Mouse (Mus musculus) G1E (cell line): ENCODE measurements around the gene Aig1. TPM values are rescaled to one million over a fixed set of nuclear protein-coding genes. Genes with fewer than 3 reads are reported as not detected.

Experiments used
- ATAC-seq: 2 replicates; pipeline ENCODE4 v1.8.0; 2016; ENCODE audit warnings: mild to moderate bottlenecking; ENCODE audit not compliant: insufficient number of reproducible peaks, poor library complexity, low FRiP score, severe bottlenecking; ENCODE audit errors: extremely low read depth
- DNase-seq: peaks from one replicate; pipeline ENCODE4 v3.0.0; 2012; ENCODE audit warnings: low spot score
- H3K27me3 ChIP-seq: 2 replicates; pipeline ENCODE4 v1.6.1; 2012; ENCODE audit warnings: mild to moderate bottlenecking, low read length, inconsistent platforms; ENCODE audit not compliant: insufficient read depth
- H3K36me3 ChIP-seq: replicated peaks from 2 replicates; pipeline ENCODE3; 2012; ENCODE audit warnings: mild to moderate bottlenecking, inconsistent platforms
- H3K4me1 ChIP-seq: 2 replicates; pipeline ENCODE4 v1.6.1; 2012; ENCODE audit warnings: low read depth, low read length, inconsistent platforms, mixed read lengths; ENCODE audit not compliant: insufficient read depth
- H3K4me3 ChIP-seq: 2 replicates; pipeline ENCODE4 v1.5.1; 2012; ENCODE audit warnings: low read depth, mild to moderate bottlenecking, inconsistent platforms, low read length, moderate library complexity, mixed read lengths
- H3K9me3 ChIP-seq: replicated peaks from 2 replicates; pipeline ENCODE4 v1.6.1; 2012; ENCODE audit warnings: inconsistent platforms
- CTCF ChIP-seq: IDR thresholded peaks from 2 replicates; pipeline ENCODE4 v1.5.1; 2012; ENCODE audit warnings: low read depth, low read length, inconsistent platforms, mixed read lengths
- GATA1 ChIP-seq: IDR thresholded peaks from 2 replicates; pipeline ENCODE4 v1.6.1; 2012; ENCODE audit warnings: borderline replicate concordance, low read length, inconsistent platforms, mixed read lengths
- GATA2 ChIP-seq: IDR thresholded peaks from 2 replicates; pipeline ENCODE4 v1.6.1; 2012; ENCODE audit warnings: low read depth, low read length, inconsistent platforms, borderline replicate concordance
- POLR2AphosphoS5 ChIP-seq: IDR thresholded peaks from 2 replicates; pipeline ENCODE4 v1.6.1; 2012; ENCODE audit warnings: low read depth, low read length, inconsistent platforms; ENCODE audit not compliant: insufficient replicate concordance
- TAL1 ChIP-seq: conservative IDR thresholded peaks from 2 replicates; pipeline ENCODE4 v1.6.1; 2012; ENCODE audit warnings: low read depth, low read length, inconsistent platforms, mixed read lengths
- polyA plus RNA-seq: library from polyadenylated mRNA; stranded (reverse); fragments of >175 nt; gene quantifications from 2 replicates; pipeline ENCODE4 v1.2.3, GENCODE M21; 2012
- total RNA-seq, 2 experiments: library from RNA; stranded (forward) in 1 of 2; stranded (reverse) in 1 of 2; fragments of 200-1000 nt in 1 of 2; fragments of >200 nt in 1 of 2; fragmentation: Nextera tagmentation in 1 of 2; gene quantifications; 2 replicates each; pipeline ENCODE4 v1.2.3; 2014 to 2017

Gene Aig1
- total and polyA plus RNA-seq, 3 experiments, result 0.27 TPM; not detected in 2

DNA sequence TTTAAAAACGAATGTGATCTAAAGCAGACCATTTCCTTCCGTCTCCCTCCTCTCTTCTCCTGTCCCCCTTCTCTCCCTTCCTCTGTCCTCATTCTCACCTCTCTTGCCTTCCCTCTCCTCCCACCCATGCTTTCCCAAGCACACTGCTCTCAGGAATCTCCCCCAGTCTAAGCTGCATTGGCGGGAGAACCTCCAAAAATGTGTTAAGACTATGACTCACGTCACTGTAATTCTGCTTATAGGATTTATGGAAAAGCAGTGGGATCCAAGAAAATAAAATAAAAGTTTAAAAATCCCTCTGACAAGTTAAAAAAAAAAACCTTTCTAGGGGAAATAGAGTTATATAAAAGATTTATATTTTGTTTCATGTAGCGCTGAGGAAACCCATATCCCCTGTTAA is 86.0 kb downstream of the Aig1 start:
- TF ChIP-seq CTCF, result no peak
- TF ChIP-seq GATA2, result no peak
- TF ChIP-seq GATA1, result no peak
- no peak for TF ChIP-seq TAL1
- no peak for TF ChIP-seq POLR2AphosphoS5
- H3K9me3 ChIP-seq, result no peaks in the 10 kb centered on the region
- no peaks in the 10 kb centered on the region for H3K4me1 ChIP-seq
- ATAC-seq, result no peak
- no peaks in the 10 kb centered on the region for H3K36me3 ChIP-seq
- no peak for DNase-seq
- H3K27me3 ChIP-seq, result no peaks in the 10 kb centered on the region
- H3K4me3 ChIP-seq, result no peak overlapping the region

DNA sequence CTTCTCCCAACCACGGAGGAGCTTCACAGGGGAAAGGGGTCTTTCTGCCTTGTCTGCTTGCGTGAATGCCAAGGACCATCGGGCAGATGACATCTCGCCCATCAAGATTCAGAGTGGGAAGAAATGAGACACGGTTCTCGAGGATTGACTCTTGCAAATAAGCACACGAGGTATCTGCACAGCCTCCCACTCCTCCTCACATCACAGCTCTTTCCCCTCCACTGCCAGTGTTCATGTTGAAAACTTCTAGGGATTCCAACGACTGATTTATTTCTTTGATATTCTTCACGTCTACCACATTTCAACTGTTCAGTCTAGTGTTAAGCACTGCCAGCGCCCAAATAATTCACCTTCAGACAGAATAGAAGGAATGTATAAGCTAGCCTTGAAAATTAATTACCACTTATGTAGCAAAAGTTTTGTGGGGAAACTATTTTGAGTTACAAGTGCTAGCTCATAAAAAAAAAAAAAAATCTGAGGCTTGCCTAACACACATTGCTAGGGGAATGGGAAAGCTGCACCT is 86.5 kb downstream of the Aig1 start:
- TF ChIP-seq CTCF (no peak), GATA2 (no peak), GATA1 (no peak), POLR2AphosphoS5 (no peak), TAL1 (no peak)
- no peak for ATAC-seq
- Histone ChIP-seq H3K36me3 (no peaks in the 10 kb centered on the region), H3K4me3 (no peak overlapping the region), H3K4me1 (no peaks in the 10 kb centered on the region), H3K9me3 (no peaks in the 10 kb centered on the region), H3K27me3 (no peaks in the 10 kb centered on the region)
- DNase-seq, result no peak

DNA sequence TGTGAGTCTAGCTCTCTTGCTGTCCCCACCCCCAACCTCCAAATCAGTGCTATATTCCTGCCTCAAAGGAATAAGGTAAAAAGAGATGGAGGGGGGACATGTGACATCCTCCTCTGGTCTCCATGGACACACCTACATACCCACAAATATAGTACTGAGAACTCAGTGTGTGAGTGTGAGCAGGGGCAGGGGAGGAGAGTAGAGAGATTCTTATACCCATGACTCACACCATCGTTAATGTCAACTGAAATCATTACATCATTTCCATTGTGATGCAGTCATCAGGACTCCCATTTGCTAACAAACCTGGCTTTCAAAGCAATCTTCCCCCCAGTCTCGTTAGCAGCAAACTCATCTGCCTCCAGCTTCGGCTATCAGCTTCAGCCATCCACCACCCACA is 92.8 kb downstream of the Aig1 start:
- no peak for DNase-seq
- Histone ChIP-seq H3K27me3 (no peaks in the 10 kb centered on the region), H3K36me3 (no peaks in the 10 kb centered on the region), H3K4me1 (no peaks in the 10 kb centered on the region), H3K9me3 (no peaks in the 10 kb centered on the region), H3K4me3 (no peak overlapping the region)
- ATAC-seq, result no peak
- TF ChIP-seq CTCF (no peak), POLR2AphosphoS5 (no peak), GATA2 (no peak), TAL1 (no peak), GATA1 (no peak)

DNA sequence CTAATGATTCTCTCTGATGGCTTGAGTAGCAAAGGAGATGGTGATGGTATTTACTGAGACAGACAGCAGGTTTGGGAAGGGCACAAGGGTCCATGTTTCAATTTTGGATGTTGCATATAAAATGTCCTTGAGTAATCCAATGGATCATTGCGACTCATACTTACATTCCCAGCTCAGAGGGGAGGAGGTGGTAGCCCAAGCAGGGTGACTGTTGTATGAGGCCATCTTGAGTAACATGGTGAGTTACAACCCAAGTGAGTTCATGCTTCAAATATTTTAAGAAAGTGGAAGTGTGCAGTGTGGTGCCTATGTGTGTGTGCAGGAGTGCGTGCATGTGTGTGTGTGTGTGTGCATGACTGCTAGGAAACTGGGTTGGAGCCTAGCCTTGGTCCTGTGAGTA is 93.4 kb downstream of the Aig1 start:
- ATAC-seq, result no peak
- DNase-seq, result no peak
- Histone ChIP-seq H3K4me1 (no peaks in the 10 kb centered on the region), H3K27me3 (no peaks in the 10 kb centered on the region), H3K9me3 (no peaks in the 10 kb centered on the region), H3K36me3 (no peaks in the 10 kb centered on the region), H3K4me3 (no peak overlapping the region)
- TF ChIP-seq CTCF (no peak), POLR2AphosphoS5 (no peak), GATA1 (no peak), GATA2 (no peak), TAL1 (no peak)

DNA sequence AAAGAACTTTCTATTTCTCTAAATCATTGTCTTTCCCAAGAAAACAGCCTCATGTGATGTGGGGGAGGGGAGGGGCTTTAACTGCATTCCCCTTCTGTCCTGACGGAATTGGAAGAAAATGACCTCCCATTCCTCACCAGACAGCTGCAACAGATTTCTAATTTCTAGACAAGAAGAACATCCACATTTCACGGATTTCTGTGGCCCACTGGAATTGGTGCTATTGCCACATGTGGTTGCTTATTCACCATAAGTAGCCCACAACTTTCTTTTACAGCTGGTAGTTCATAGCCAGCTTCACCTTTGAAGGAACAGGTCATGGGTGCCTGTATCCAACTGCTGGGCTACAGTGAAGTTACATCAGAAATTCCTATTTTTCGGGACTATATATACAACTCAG is 93.9 kb downstream of the Aig1 start:
- Histone ChIP-seq H3K4me1 (no peaks in the 10 kb centered on the region), H3K4me3 (no peak overlapping the region), H3K9me3 (no peaks in the 10 kb centered on the region), H3K27me3 (no peaks in the 10 kb centered on the region), H3K36me3 (no peaks in the 10 kb centered on the region)
- ATAC-seq (no peak), DNase-seq (no peak)
- no peak for TF ChIP-seq CTCF
- no peak for TF ChIP-seq GATA1
- TF ChIP-seq TAL1, result no peak
- no peak for TF ChIP-seq POLR2AphosphoS5
- TF ChIP-seq GATA2, result no peak

DNA sequence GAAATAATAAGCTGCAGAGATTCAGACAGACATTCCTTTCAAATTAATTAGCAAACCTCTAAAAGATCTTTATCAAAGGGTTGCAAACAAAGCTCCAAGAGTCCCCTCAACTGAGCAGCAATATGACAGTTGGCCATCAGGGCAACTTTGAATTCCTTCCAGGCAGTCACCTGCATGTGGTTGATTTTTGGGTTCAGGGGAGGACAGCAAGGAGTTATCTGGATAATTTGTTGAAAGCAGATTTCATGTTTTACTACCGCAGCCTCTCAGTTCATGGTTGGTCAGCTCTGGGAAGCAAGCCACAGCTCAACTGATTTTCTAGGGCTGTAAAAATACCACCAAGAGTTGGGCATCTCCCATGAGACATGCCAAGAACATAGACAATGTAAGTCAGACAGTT is 98.1 kb downstream of the Aig1 start:
- TF ChIP-seq TAL1 (no peak), POLR2AphosphoS5 (no peak), GATA1 (no peak), GATA2 (no peak), CTCF (no peak)
- Histone ChIP-seq H3K36me3 (no peaks in the 10 kb centered on the region), H3K27me3 (no peaks in the 10 kb centered on the region), H3K9me3 (no peaks in the 10 kb centered on the region), H3K4me3 (no peak overlapping the region), H3K4me1 (no peaks in the 10 kb centered on the region)
- DNase-seq, result no peak
- ATAC-seq, result no peak

DNA sequence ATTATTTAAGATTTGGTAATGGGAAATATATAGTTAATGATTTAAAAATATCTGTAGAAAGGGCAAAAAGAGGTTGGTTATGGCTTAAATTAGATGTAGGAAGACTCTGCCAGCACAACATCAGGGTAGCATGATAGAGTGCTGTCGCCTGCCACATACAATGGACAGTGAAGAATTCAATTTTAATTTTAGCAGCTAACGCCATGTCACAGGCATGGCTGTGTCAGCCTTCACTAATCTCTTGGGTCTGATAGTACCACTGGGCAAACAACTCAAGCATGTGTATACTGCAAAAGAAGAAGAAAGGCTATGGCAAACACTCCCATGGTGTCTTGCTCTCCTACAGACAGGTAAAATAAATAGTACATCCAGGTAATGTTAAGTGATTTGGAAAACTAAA is 99.0 kb downstream of the Aig1 start:
- ATAC-seq, result no peak
- Histone ChIP-seq H3K4me1 (no peaks in the 10 kb centered on the region), H3K27me3 (no peaks in the 10 kb centered on the region), H3K4me3 (no peak overlapping the region), H3K36me3 (no peaks in the 10 kb centered on the region), H3K9me3 (no peaks in the 10 kb centered on the region)
- TF ChIP-seq CTCF (no peak), GATA2 (no peak), TAL1 (no peak), POLR2AphosphoS5 (no peak), GATA1 (no peak)
- DNase-seq, result no peak
